Mouse (Mus musculus) thymus, adult 2 months (tissue): ENCODE measurements around the gene L1cam. TPM values are rescaled to one million over a fixed set of nuclear protein-coding genes. Genes with fewer than 3 reads are reported as not detected.

Source experiments
- DNase-seq: peaks from one replicate; pipeline ENCODE4 v3.0.0; 2021
- H3K27ac ChIP-seq: fragments of 200-500 bp; 2 replicates; pipeline ENCODE4 v1.5.1; 2012; ENCODE audit warnings: low read length, control low read depth; ENCODE audit not compliant: control insufficient read depth, insufficient read depth
- H3K27me3 ChIP-seq: fragments of 200-500 bp; 2 replicates; pipeline ENCODE4 v1.6.1; 2012; ENCODE audit warnings: mild to moderate bottlenecking, low read length, moderate library complexity, mixed read lengths; ENCODE audit not compliant: control insufficient read depth, insufficient read depth
- H3K36me3 ChIP-seq: fragments of 200-500 bp; 2 replicates; pipeline ENCODE4 v1.6.1; 2012; ENCODE audit warnings: mild to moderate bottlenecking, low read length, moderate library complexity; ENCODE audit not compliant: control insufficient read depth, insufficient read depth
- H3K4me1 ChIP-seq: fragments of 200-500 bp; replicated peaks from 2 replicates; pipeline ENCODE4 v1.6.1; 2012; ENCODE audit warnings: low read length; ENCODE audit not compliant: control insufficient read depth, insufficient read depth
- H3K4me3 ChIP-seq: fragments of 200-500 bp; 2 replicates; pipeline ENCODE4 v1.5.1; 2012; ENCODE audit warnings: mild to moderate bottlenecking, low read length, control low read depth, moderate library complexity; ENCODE audit not compliant: control insufficient read depth, insufficient read depth
- CTCF ChIP-seq: fragments of 200-500 bp; IDR thresholded peaks from 2 replicates; pipeline ENCODE4 v1.5.1; 2012; ENCODE audit warnings: mild to moderate bottlenecking, control low read depth, low read length, moderate library complexity, borderline replicate concordance; ENCODE audit not compliant: control insufficient read depth, poor library complexity, insufficient read depth; ENCODE audit errors: extremely low read depth
- POLR2A ChIP-seq: fragments of 200-500 bp; IDR thresholded peaks from 2 replicates; pipeline ENCODE4 v1.6.1; 2012; ENCODE audit warnings: mild to moderate bottlenecking, low read length, control low read depth, moderate library complexity; ENCODE audit not compliant: control insufficient read depth, poor library complexity, insufficient read depth; ENCODE audit errors: extremely low read depth
- WGBS: fragments of 180-500 bp; shearing (Covaris S2); methylation state at CpG from one replicate; pipeline ENCODE4 v1.1.7; 2018; 5-methylcytosine and 5-hydroxymethylcytosine counted together
- polyA plus RNA-seq: library from polyadenylated mRNA; depleted of rRNA; stranded (reverse); fragments of >200 nt; gene quantifications from 2 replicates; pipeline ENCODE4 v1.2.3, GENCODE M21; 2012

The L1cam gene
- polyA plus RNA-seq, 1 experiment: 7.5 TPM

DNA sequence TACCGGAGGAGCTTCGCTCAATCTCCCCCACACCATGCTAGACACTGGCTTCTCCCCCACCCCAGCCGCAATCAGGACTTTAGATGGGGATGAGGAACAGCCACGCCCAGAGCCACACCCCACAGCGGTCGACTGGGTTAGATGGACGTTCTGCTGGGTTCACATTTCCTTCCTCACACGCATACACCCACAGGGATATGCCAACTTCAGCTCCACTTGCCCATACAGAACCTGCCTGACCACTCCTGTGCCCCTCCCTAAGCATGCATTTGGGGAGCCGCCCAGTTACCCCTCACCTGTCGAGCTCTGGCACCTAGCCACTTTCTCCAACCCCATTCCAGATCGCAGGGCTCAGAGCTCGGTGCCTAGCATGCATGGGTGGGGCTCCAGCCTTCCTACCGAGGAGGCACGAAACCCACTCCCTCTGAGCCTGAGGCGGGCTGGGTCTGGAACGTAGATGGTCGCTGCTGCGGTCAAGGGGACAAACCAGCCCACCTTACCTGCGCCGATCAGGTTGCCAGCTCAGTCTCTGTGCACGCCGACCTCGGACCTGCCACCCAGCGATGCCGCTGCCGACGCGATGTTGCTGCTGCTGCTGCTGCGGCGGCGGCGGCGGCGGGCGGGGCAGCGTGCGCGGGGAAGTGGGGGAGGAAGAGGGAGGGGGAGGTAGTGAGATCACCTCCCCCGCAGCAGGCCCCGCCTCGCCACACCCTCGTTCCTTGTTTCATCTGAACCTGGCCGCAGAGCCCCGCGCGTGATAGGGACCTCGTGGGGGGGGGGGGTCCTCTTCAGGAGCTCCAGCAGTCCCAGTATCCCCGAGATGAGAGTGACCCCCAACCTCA lies 15.5 kb downstream of the L1cam start:
- Histone ChIP-seq H3K27ac (no peak overlapping the region), H3K36me3 (no peaks in the 10 kb centered on the region), H3K4me1 (peaks cover 12% of the 10 kb centered on the region), H3K27me3 (no peaks in the 10 kb centered on the region; the same call in 1 of the 2 replicates), H3K4me3 (peak overlapping the region; percentile 48)
- TF ChIP-seq POLR2A (no peak), CTCF (no peak)
- WGBS: 3% methylated on average over 38 of the region's 48 CpGs
- DNase-seq: peak; percentile 61

DNA sequence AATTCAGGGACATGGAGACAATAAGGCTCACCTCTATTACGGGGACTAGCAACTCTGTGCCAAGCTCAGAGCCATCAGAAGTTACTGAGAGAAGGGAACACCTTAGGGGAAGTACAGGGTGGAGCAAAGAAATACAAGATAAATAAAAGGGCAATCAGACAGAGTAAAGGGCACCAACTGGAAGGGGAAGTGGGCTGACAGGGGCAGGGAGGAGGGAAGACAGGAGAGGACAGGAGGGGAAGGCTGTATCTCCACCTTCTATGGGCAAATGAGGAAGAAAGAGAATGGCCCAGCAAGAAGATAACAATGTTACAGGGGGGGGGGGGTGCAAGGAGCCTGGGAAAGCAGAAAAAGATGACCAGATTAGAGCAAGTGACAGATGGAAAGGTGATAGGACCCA lies 18.9 kb downstream of the L1cam start:
- no peaks in the 10 kb centered on the region; the same call in 1 of the 2 replicates for H3K27me3 ChIP-seq
- H3K36me3 ChIP-seq: no peaks in the 10 kb centered on the region
- TF ChIP-seq POLR2A (no peak), CTCF (no peak)
- H3K4me1 ChIP-seq: peaks cover 12% of the 10 kb centered on the region
- DNase-seq: no peak
- no peak overlapping the region for H3K27ac ChIP-seq
- H3K4me3 ChIP-seq: no peak overlapping the region
- WGBS: 59% methylated on average over 1 of the region's 1 CpGs

DNA sequence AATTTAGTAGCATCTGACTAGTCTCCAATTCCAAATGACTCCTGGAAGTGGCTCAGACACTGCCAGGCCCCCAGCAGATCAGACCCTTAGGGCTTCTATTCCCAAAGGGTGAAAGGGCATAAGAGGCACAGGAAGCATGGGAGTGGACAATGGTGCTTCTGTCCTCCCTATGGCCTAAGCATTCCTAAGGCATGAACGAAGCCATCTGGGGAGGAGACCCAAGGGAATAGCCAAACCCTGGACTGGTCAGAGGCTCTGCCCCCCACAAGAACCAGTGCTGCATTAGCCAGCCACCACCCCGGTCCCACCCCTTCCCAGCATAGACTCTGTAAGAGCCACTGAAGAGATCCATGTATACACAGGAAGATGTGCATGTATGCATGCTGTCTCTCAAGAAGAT lies 20.0 kb downstream of the L1cam start:
- whole genome bisulfite sequencing: 78% methylated on average over 2 of the region's 2 CpGs
- H3K4me1 ChIP-seq: peaks cover 7% of the 10 kb centered on the region
- no peak for DNase-seq
- no peak for TF ChIP-seq POLR2A
- no peak for TF ChIP-seq CTCF
- H3K36me3 ChIP-seq: no peaks in the 10 kb centered on the region
- no peaks in the 10 kb centered on the region; the same call in 1 of the 2 replicates for H3K27me3 ChIP-seq
- H3K27ac ChIP-seq: no peak overlapping the region
- no peak overlapping the region for H3K4me3 ChIP-seq

DNA sequence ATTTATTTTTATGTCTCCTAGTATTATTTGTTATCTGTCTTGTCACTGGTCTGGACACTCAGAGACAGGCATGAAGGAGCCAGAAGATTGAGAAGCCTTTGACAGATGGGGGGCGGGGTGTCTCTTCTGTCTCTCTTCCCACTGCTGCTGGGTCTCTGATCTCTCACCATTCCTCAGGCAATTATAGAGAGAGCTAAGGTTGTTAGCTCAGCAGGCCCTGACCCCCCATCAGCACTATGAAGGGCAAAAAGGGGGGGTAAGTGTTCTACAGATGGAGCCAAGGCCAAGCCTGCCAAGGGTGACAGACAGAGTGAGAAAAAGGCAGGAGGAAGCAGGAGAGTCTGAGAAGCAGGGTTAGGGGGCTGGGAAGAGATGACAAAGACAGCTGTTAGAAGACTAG lies 23.9 kb downstream of the L1cam start:
- Histone ChIP-seq H3K27ac (no peak overlapping the region), H3K36me3 (no peaks in the 10 kb centered on the region), H3K4me1 (no peaks in the 10 kb centered on the region), H3K4me3 (no peak overlapping the region), H3K27me3 (no peaks in the 10 kb centered on the region)
- WGBS: 67% methylated on average over 1 of the region's 1 CpGs
- TF ChIP-seq POLR2A (no peak), CTCF (no peak)
- no peak for DNase-seq

DNA sequence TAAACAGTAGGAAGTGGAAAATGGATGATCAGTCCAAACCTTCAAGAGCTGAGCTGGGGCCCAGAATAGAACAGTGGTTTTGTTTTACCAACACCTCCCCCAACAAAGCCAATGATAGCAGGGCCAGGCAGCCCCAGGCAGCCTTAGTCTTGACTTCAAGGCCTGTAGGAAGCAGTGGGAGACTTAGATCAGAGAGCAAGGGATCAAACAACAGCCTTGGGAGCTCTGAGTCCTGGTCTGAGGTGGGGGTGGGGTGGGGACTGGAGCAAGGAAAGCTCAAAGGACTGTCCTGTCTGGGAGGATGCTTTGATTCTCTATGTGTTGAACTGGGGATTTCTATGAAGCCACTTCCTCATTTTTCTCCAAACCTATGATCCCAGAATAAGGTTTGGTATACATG lies 24.4 kb downstream of the L1cam start:
- no peak overlapping the region for H3K4me3 ChIP-seq
- TF ChIP-seq POLR2A: no peak
- no peak for TF ChIP-seq CTCF
- H3K4me1 ChIP-seq: no peaks in the 10 kb centered on the region
- no peak for DNase-seq
- no peak overlapping the region for H3K27ac ChIP-seq
- no peaks in the 10 kb centered on the region for H3K36me3 ChIP-seq
- no peaks in the 10 kb centered on the region for H3K27me3 ChIP-seq

DNA sequence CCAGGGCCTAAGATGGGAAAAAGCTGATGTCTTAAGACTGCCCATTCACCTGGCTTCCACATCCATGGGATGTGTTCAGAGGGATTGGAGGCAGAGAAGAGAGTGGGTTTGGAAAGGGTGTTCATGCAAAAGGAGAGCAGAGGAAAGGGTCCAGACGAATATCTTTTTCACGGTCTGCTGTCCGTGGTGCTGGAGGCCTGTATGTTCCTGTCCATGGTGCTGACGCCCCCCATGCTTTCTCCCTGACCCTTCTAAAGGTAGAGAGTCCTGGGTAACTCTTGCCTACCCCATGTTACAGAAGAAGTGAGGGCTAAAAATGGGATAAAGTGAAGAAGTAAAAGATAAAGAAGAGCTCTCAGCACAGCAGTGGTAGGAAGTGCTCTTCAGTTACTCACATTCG lies 26.6 kb downstream of the L1cam start:
- Histone ChIP-seq H3K27ac (no peak overlapping the region), H3K27me3 (no peaks in the 10 kb centered on the region), H3K36me3 (no peaks in the 10 kb centered on the region), H3K4me3 (no peak overlapping the region), H3K4me1 (no peaks in the 10 kb centered on the region)
- TF ChIP-seq CTCF: no peak
- no peak for TF ChIP-seq POLR2A
- 22% methylated on average over 5 of the region's 5 CpGs for WGBS
- DNase-seq: peak; percentile 10

DNA sequence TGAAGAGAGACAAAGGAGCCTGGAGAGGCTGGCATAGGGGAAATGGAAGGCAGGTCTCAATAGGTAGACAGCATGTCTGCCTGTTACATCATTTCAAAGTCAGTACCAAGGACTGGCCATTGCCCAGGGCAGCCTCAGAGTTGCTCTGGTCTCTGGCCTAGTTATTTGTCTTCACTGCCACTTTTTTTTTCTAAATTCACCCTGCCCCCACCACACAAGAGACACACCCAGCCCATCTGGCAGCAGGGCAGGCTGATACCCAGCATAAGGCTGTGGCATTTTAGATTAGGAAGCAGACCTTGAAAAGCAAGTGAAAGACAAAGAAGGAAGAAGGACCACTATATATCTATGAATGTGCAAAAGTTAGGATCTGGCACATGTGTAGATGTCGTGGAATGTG lies 28.1 kb downstream of the L1cam start:
- H3K36me3 ChIP-seq: no peaks in the 10 kb centered on the region
- H3K4me3 ChIP-seq: no peak overlapping the region
- 65% methylated on average over 1 of the region's 1 CpGs for WGBS
- H3K4me1 ChIP-seq: no peaks in the 10 kb centered on the region
- DNase-seq: no peak
- TF ChIP-seq POLR2A: no peak
- no peak for TF ChIP-seq CTCF
- H3K27ac ChIP-seq: no peak overlapping the region
- no peaks in the 10 kb centered on the region for H3K27me3 ChIP-seq
